Mouse (Mus musculus) MN1 (cell line): ENCODE measurements around the gene Mtmr3.
"Not testable (repeated sequence)": the region's sequence is repeated elsewhere in the genome, so short reads cannot be mapped to it uniquely, and the experiment has no call there.

Source experiments
- DNase-seq: peaks from one replicate; pipeline ENCODE4 v3.0.0-alpha.2; 2016; ENCODE audit warnings: low spot score

Gene Mtmr3

GRCm38 (mm10) chr11:4601890-4602289 lies 7.2 kb upstream of the Mtmr3 start:
- DNase-seq: no peak

DNA sequence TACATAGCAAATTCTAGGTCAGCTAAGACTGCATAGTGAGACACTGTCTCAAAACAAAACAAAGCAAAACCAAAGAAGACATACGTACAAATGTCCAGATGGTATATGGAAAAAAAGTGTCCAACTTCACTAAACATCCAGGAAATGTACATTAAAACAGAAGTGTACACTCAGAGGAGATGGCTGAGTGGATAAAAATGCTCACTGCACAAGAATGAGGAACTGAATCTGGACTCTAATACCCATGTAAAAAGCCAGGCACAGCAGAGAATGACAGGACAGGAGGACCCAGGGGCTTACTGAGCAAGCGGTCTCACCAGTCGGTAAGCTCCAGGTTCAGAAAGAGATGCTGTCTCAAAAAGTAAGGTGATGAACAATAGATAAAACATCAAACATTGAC lies 5.3 kb upstream of the Mtmr3 start:
- no peak for DNase-seq

- DNase-seq: no peak
These were observed 3.7 kb upstream of the Mtmr3 start for GRCm38 (mm10) chr11:4598411-4598810.

- peak; percentile 57 for DNase-seq
These were observed 635 bp downstream of the Mtmr3 start for GRCm38 (mm10) chr11:4593849-4594607.

- DNase-seq: no peak
These were observed 1.2 kb downstream of the Mtmr3 start for GRCm38 (mm10) chr11:4593491-4593848.

GRCm38 (mm10) chr11:4591811-4592210 lies 2.9 kb downstream of the Mtmr3 start:
- DNase-seq: no peak

DNA sequence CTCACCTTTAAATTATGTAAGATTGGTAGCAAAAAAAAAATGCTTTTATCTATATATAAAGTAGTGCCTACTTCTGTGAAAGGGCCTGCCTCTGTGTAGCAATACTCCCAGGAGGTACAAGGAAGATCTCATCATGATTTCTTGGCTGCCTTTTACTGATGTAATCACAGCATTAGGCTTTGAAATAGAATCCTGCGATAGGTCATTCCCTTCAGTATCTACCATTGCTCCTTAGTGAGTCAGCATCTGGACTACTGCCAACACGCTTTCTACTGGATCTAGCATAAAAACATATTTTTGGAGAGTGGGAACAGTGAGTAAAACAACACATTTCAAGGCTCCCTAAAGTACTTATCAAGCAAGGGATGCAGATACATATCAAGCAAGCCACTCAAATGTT lies 16.0 kb downstream of the Mtmr3 start:
- DNase-seq: peak; percentile 95

DNA sequence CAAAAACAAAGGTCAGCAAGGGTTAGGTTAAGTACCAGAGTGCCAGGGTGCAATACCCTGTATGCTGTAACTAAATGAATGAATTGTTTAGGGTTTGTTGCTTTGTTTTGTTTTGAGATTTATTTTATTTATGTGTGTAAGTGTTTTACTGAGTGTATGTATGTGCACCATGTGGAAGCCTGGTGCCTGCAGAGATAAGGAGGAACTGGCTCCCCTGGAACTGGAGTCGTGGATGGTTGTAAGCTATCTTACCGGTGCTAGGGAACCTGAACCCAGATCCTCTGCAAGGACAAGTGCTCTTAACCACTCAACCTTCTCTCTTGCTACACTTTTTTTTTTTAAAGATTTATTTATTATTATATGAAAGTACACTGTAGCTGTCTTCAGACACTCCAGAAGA lies 17.6 kb downstream of the Mtmr3 start:
- no peak for DNase-seq

- not testable (repeated sequence) for DNase-seq
These were observed 18.5 kb downstream of the Mtmr3 start for GRCm38 (mm10) chr11:4576090-4576732.

- no peak for DNase-seq
These were observed 23.2 kb downstream of the Mtmr3 start for GRCm38 (mm10) chr11:4571491-4571901.

GRCm38 (mm10) chr11:4566333-4566732 lies 28.3 kb downstream of the Mtmr3 start:
- no peak for DNase-seq

- DNase-seq: no peak
These were observed 29.1 kb downstream of the Mtmr3 start for GRCm38 (mm10) chr11:4565545-4565944.

GRCm38 (mm10) chr11:4553274-4554063 lies 41.2 kb downstream of the Mtmr3 start:
- no peak for DNase-seq

GRCm38 (mm10) chr11:4547569-4547968 lies 47.1 kb downstream of the Mtmr3 start:
- no peak for DNase-seq

GRCm38 (mm10) chr11:4545976-4546375 lies 48.7 kb downstream of the Mtmr3 start:
- DNase-seq: no peak

DNA sequence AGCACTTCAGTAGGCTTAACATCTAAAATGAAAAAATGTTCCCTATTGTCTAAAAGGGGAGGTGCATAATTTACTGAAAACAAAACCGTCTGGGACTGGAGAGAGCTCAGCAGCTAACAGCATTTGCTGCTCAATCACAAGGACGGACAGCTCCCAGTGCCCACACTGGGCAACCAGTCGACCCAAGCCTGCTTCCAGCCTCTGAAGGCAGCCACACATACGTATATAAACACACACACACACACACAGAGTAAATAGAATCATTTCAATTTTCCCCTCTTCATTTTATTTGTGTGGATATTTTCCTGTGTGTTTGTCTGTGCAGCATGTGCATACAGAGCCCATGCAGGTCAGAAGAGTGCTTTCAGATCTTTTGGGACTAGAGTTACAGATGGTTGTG lies 49.3 kb downstream of the Mtmr3 start:
- DNase-seq: no peak

- DNase-seq: not testable (repeated sequence)
These were observed 50.1 kb downstream of the Mtmr3 start for GRCm38 (mm10) chr11:4544627-4544921.

- no peak for DNase-seq
These were observed 50.7 kb downstream of the Mtmr3 start for GRCm38 (mm10) chr11:4543746-4544626.

DNA sequence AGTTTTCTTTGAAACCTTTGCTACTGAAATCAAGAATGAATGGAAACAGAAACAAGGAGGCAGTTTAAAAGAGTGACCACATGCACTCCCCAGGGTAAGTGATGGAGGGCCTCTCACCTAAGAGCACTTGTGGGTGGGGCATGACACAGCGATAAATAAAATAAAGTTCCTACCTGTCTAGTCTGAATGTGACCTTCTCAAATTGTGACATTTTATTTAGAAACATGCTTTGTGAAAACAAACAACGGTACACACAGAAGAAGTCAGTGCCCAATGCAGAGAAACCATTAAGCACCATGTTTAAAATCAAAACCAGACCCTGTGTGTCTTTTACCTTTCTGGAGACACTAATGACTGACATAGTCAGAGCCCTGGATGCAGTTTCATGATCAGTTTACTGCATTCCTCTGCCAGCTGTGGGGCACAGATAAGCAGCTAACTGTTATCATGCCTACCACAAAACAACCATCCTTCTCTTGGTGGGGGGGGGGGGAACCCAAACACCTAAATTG lies 51.6 kb downstream of the Mtmr3 start:
- no peak for DNase-seq

DNA sequence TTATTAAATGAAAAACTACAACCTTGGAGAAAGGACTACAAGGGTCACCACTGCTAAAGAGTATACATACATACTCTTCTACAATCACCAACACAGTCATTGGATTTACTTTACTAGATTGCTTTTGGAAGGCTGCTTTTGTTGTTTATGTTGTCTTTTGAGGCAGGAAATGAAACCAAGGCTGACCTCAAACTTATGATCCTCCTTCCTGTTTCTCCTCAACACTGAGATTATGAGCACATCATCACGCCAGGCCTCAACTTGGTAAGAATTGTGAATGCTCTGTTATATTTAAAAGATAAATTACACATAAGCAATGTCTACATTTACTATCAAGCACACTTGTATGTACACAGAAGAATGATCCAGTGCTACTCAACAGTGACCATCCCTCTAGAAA lies 58.0 kb downstream of the Mtmr3 start:
- DNase-seq: no peak

GRCm38 (mm10) chr11:4527132-4527531 lies 67.5 kb downstream of the Mtmr3 start:
- no peak for DNase-seq

DNA sequence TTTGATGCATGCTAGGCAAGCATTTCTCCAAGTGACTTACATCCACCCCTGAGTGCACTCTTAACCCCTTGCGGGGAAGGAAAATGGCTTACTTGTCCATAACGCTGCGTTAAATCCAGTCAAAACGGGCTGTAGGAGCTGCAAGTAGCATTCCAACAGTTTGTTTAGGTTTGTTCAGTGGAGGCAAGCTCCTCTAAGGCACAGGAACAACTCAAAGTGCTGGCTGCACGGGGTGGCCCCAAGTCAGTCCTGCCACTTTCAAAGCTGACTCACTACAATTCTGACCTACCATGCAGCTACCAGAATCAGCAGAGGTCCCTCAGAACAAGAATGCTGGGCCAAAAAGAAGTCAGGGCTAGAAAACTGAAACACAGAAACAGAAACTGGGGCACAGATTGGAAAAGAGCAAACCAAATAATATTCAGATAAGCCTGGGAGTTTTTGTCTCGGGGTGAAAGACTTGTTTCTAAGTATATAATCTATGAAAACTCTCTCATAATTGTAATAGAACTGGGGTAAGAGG lies 72.5 kb downstream of the Mtmr3 start:
- no peak for DNase-seq
